Mouse (Mus musculus) lung, adult 2 months (tissue): ENCODE measurements around the gene Anks1. TPM values are rescaled to one million over a fixed set of nuclear protein-coding genes. Genes with fewer than 3 reads are reported as not detected.

Experiments
- DNase-seq: peaks from one replicate; pipeline ENCODE4 v3.0.0; 2022
- H3K4me1 ChIP-seq: fragments of 200-500 bp; 2 replicates; pipeline ENCODE4 v1.6.1; 2011; ENCODE audit warnings: low read length; ENCODE audit not compliant: control insufficient read depth, insufficient read depth
- H3K4me3 ChIP-seq: fragments of 200-500 bp; replicated peaks from 2 replicates; pipeline ENCODE3; 2011; ENCODE audit warnings: low read depth, mild to moderate bottlenecking, control low read depth, low read length; ENCODE audit errors: extremely low read depth
- CTCF ChIP-seq: fragments of 200-500 bp; IDR thresholded peaks from 2 replicates; pipeline ENCODE4 v1.5.1; 2011; ENCODE audit warnings: mild to moderate bottlenecking, low read length, control low read depth; ENCODE audit not compliant: insufficient read depth
- POLR2A ChIP-seq: fragments of 200-500 bp; IDR thresholded peaks from 2 replicates; pipeline ENCODE4 v1.6.1; 2011; ENCODE audit warnings: low read depth, mild to moderate bottlenecking, control low read depth, low read length, borderline replicate concordance; ENCODE audit errors: extremely low read depth
- WGBS: fragments of 180-500 bp; shearing (Covaris S2); methylation state at CpG from one replicate; pipeline ENCODE4 v1.1.7; 2018; 5-methylcytosine and 5-hydroxymethylcytosine counted together
- polyA plus RNA-seq: library from polyadenylated mRNA; depleted of rRNA; stranded (reverse); fragments of >200 nt; gene quantifications from 2 replicates; pipeline ENCODE4 v1.2.3, GENCODE M21; 2012

Anks1 gene
- polyA plus RNA-seq, 1 experiment = 89.4 TPM

- no peak for DNase-seq
- 71% methylated on average over 19 of the region's 19 CpGs for WGBS
Measured at GRCm38 (mm10) chr17:27886499-27887210, 22.5 kb upstream of the Anks1 start.

GRCm38 (mm10) chr17:27907512-27908205 is 1.4 kb upstream of the Anks1 start:
- peaks cover 11% of the 10 kb centered on the region for H3K4me1 ChIP-seq
- peak overlapping the region; percentile 83 for H3K4me3 ChIP-seq
- under 1% methylated on average over 45 of the region's 45 CpGs for WGBS
- peak; percentile 94 for DNase-seq
- peak; percentile 30; the same call in 1 of the 2 replicates for TF ChIP-seq CTCF
- peak; percentile 74; the same call in 1 of the 2 replicates for TF ChIP-seq POLR2A

More at GRCm38 (mm10) chr17:27886499-27887210, 22.5 kb upstream of the Anks1 start:
- no peaks in the 10 kb centered on the region for H3K4me1 ChIP-seq
- no peak overlapping the region for H3K4me3 ChIP-seq
- TF ChIP-seq CTCF (0 out of 2 replicates have a peak, but pooled peaks have one; percentile 1), POLR2A (no peak)

DNA sequence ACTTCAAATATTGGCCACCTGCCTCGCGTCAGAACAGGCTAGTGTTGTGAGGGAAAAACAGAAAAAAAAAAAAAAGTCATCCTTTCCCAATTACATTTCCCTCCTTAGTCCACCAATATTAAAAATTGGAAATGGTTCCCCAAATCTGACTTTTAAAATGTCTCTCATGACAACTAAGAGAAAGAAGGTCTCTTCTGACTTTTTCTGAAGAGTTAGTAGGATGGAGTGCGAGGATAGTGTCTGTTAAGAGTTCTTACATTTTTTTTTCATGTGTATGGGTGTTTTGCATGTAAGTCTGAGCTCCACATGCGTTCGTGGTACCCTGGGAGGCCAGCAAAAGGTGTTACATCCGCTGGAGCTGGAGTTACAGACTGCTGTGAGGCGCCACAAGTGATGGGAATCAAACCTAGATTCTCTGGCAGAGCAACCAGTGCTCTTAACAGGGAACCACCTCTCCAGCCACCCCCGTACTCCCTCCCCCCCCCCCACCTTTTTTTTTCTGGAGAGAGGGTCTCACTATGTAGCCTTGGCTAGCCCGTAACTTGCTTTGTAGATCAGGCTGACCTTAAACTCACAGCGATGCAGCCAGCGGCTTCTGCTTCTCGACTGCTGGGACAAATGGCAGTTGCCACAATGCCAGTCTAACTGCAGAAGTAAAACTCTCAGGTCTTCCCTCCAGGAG is 759 bp upstream of the Anks1 start:
- Histone ChIP-seq H3K4me1 (peaks cover 11% of the 10 kb centered on the region), H3K4me3 (peak overlapping the region; percentile 93)
- 0% methylated on average over 12 of the region's 12 CpGs for WGBS
- TF ChIP-seq CTCF (no peak), POLR2A (no peak)
- no peak for DNase-seq

DNA sequence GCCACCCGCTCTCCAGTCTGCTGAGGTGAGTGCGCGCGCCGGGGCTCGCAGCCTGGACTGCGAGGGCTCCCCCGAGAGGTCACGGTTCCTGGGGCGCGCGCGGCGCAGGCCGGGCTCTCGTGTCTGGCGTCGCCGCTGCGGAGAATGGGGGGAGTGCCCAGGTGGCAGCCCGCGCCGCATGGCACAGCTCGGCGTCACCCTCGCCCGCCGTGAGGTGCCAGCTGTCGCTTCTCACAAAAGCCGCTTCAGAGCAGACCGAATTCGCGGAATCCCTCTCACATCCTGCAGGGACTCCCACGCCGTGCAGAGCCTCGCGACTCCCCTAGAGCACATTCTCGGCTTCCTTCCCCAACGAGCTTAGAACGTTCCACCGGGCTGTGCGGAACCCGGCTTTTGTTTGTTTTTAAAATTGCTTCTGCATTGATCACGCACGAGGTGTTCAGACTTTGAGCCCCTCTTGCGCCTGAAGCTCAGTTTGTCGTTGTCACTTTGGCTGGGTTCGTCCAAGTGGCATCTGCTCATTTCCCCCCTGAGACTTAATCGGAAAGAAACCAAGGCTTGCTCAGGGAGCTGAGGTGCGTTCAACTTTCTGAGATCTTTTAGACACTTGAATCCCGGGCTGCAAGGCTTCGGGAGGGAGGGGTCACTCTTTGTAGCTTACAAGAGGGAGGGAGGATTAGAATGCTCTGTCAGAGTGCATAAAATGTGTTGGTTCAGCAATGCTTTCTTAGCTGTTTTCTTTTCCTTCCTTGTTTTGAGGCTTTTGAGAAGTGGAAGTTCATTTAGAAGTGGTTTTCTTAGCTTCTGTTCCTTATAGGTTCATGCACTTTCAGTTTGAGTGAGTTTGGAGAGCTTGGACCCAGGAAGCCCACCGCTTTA is 755 bp downstream of the Anks1 start, which contains the start of gene Taf11:
TSS of gene Taf11 (minus strand) at position 223 of the 879 bp plus-strand sequence.
- 2% methylated on average over 53 of the region's 53 CpGs for WGBS
- peaks cover 11% of the 10 kb centered on the region for H3K4me1 ChIP-seq
- no peak for DNase-seq
- TF ChIP-seq POLR2A (no peak), CTCF (no peak)
- H3K4me3 ChIP-seq = peak within 1 kb of the TSS; percentile 93

DNA sequence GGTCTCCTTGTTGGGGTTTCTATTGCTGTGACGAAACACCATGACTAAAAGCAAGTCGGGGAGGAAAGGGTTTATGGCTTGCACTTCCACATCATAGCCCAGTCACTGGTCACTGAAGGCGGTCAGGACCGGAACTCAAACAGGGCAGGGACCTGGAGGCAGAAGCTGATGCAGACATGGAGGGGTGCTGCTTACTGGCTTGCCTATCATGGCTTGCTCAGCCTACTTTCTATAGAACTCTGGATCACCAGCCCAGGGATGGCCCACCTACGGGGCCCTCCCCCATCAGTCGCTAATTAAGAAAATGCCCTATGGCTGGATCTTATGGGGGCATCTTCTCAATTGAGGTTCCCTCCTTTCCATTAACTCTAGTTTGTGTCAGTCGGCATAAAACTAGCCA is 2.3 kb downstream of the Anks1 start:
- no peak for DNase-seq
- Histone ChIP-seq H3K4me1 (peaks cover 11% of the 10 kb centered on the region), H3K4me3 (no peak overlapping the region)
- no peak for TF ChIP-seq CTCF
- TF ChIP-seq POLR2A = no peak
- WGBS = 85% methylated on average over 7 of the region's 7 CpGs

- TF ChIP-seq CTCF (no peak), POLR2A (no peak)
- H3K4me1 ChIP-seq = peaks cover 9% of the 10 kb centered on the region
- no peak overlapping the region for H3K4me3 ChIP-seq
- no peak for DNase-seq
- 77% methylated on average over 4 of the region's 4 CpGs for WGBS
Measured at GRCm38 (mm10) chr17:27914742-27915141, 5.6 kb downstream of the Anks1 start.

GRCm38 (mm10) chr17:27916366-27916765 is 7.3 kb downstream of the Anks1 start:
- no peak for DNase-seq
- WGBS = 67% methylated on average over 4 of the region's 4 CpGs
- Histone ChIP-seq H3K4me1 (peaks cover 6% of the 10 kb centered on the region), H3K4me3 (no peak overlapping the region)
- TF ChIP-seq POLR2A = no peak
- no peak for TF ChIP-seq CTCF

DNA sequence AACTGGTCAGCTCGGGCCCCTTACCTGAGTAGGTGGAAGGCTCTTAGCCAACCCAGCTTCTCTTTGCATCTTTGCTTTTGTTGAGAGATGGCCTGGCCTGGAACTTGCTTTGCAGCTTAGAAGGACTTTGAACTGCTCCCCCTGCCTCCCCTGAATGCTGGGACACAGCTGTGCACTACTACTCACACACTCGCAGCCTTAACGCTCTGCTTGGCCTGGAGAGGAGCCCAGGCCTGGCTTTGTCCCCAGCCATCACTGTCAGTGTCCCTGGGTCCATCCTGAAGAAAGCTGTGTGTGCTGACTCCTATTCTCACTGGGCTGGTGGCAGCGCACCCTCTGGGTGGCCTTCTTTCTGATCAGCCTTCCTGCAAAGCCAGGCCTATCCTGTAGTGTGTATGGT is 11.6 kb downstream of the Anks1 start:
- no peak for TF ChIP-seq CTCF
- no peak for TF ChIP-seq POLR2A
- Histone ChIP-seq H3K4me3 (no peak overlapping the region), H3K4me1 (peaks cover 24% of the 10 kb centered on the region)
- DNase-seq = no peak
- WGBS = 48% methylated on average over 4 of the region's 4 CpGs
